Mouse (Mus musculus): ENCODE measurements around the gene Sh3glb2. TPM values are rescaled to one million over a fixed set of nuclear protein-coding genes. Genes with fewer than 3 reads are reported as not detected.

Sh3glb2 gene
- total and polyA plus RNA-seq, 3 experiments = 37.7 to 125 (median 40.6) TPM

- intact Hi-C loops (cut with DNase I) = no loop called here
- Histone ChIP-seq H3K27ac (no peak overlapping the region; the same call in 1 of the 2 replicates), H3K36me3 (ENCODE audit: control insufficient read depth, insufficient read depth, low read length) (no peaks in the 10 kb centered on the region; the same call in 1 of the 2 replicates), H3K27me3 (ENCODE audit: control insufficient read depth, insufficient read depth, low read length) (no peaks in the 10 kb centered on the region), H3K79me2 (replicated peaks; ENCODE audit: control insufficient read depth, insufficient read depth, low read length) (peaks cover 1% of the 10 kb centered on the region), H3K9ac (ENCODE audit: low read depth, low read length) (no peak overlapping the region), H3K4me3 (no peak overlapping the region), H3K4me1 (ENCODE audit: control insufficient read depth, insufficient read depth, low read length) (peaks cover 18% of the 10 kb centered on the region)
- 43% methylated on average over 4 of the region's 4 CpGs for WGBS
- DNase-seq = no peak
- no peak for TF ChIP-seq EP300 (IDR thresholded peaks at IDR 0.05; ENCODE audit: insufficient read depth, low read depth, low read length)
- no peak for TF ChIP-seq CTCF (IDR thresholded peaks at IDR 0.05)
- TF ChIP-seq POLR2A (IDR thresholded peaks at IDR 0.05; ENCODE audit: insufficient read depth, low read depth, low read length) = no peak
Measured at GRCm38 (mm10) chr2:30356266-30356665, 2.9 kb downstream of the Sh3glb2 start.

DNA sequence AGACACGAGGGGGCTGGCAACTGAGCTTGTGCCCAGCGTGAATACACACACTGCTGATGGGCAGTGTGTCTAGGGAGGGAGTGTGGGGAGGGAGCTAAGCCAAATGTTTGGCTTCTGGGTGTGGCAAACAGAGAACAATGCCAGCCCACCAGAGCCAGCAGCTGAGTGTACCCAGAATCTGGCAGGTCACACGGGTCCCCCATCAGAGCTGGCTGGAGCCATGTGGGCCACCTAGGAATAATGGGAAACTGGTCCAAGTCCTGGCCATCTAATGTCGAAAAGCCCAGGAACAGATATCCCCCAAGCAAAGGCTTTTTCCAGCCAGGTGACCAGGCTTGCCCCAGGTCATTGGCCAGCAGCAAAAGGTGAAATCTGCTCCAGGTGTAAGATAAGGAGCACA is 3.3 kb downstream of the Sh3glb2 start:
- DNase-seq = no peak
- no peak for TF ChIP-seq EP300 (IDR thresholded peaks at IDR 0.05; ENCODE audit: insufficient read depth, low read depth, low read length)
- TF ChIP-seq POLR2A (IDR thresholded peaks at IDR 0.05; ENCODE audit: insufficient read depth, low read depth, low read length) = no peak
- TF ChIP-seq CTCF (IDR thresholded peaks at IDR 0.05) = no peak
- 29% methylated on average over 4 of the region's 4 CpGs for WGBS

DNA sequence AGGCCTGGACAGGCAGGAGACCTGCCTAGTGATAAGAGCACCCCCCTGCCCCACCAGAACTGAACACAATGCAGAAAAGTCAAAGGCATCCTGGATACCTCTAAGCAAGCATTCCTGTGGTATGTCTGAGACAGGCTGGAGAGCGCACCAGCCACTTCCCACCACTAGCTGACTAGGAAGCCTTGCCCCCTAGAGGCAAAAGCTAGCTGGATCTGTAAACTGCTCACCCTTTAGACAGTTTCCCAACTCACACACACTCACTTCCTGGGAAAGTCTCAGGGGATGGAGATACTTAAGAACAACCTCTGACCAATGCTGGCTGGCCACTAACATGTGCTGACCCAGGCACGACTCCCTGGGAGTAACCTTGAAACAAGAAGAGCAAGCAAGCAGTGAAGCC is 8.0 kb downstream of the Sh3glb2 start:
- Histone ChIP-seq H3K79me2 (replicated peaks; ENCODE audit: control insufficient read depth, insufficient read depth, low read length) (no peaks in the 10 kb centered on the region; the same call in 1 of the 2 replicates), H3K27ac (no peak overlapping the region), H3K27me3 (ENCODE audit: control insufficient read depth, insufficient read depth, low read length) (no peaks in the 10 kb centered on the region), H3K4me3 (no peak overlapping the region), H3K4me1 (ENCODE audit: control insufficient read depth, insufficient read depth, low read length) (peaks cover 3% of the 10 kb centered on the region), H3K9ac (ENCODE audit: low read depth, low read length) (no peak overlapping the region), H3K36me3 (ENCODE audit: control insufficient read depth, insufficient read depth, low read length) (no peaks in the 10 kb centered on the region)
- no peak for DNase-seq
- TF ChIP-seq CTCF (IDR thresholded peaks at IDR 0.05) (peak; percentile 56), EP300 (IDR thresholded peaks at IDR 0.05; ENCODE audit: insufficient read depth, low read depth, low read length) (no peak)
- 27% methylated on average over 2 of the region's 2 CpGs for WGBS
- intact Hi-C loops (cut with DNase I) = no loop called here

More for the DNA sequence above, 3.3 kb downstream of the Sh3glb2 start:
- Histone ChIP-seq H3K4me1 (ENCODE audit: control insufficient read depth, insufficient read depth, low read length) (peaks cover 18% of the 10 kb centered on the region), H3K4me3 (no peak overlapping the region), H3K79me2 (replicated peaks; ENCODE audit: control insufficient read depth, insufficient read depth, low read length) (peaks cover 1% of the 10 kb centered on the region), H3K36me3 (ENCODE audit: control insufficient read depth, insufficient read depth, low read length) (no peaks in the 10 kb centered on the region; the same call in 1 of the 2 replicates), H3K27ac (no peak overlapping the region; the same call in 1 of the 2 replicates), H3K9ac (ENCODE audit: low read depth, low read length) (no peak overlapping the region; the same call in 1 of the 2 replicates), H3K27me3 (ENCODE audit: control insufficient read depth, insufficient read depth, low read length) (no peaks in the 10 kb centered on the region)
- intact Hi-C loops (cut with DNase I) = no loop called here

DNA sequence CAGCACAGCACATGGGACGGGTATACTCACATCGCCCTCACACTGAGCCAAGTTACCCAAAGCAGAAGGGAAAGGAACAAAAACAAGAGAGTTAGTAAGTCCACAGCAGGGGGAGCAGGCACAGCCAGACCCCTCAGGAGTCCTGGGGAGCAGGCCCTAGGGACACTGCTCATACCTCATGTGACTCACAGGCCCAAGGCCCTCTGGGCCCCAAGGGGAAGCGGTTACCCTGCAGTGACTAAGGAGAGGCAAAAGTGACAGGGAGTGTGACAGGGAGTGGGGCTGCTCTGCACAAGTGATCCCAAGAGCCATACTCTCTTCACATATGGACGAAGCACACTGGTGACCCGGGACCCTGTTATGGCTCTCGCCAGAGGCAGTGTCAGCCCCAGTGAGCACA is 9.9 kb downstream of the Sh3glb2 start:
- Histone ChIP-seq H3K4me1 (ENCODE audit: control insufficient read depth, insufficient read depth, low read length) (no peaks in the 10 kb centered on the region), H3K36me3 (ENCODE audit: control insufficient read depth, insufficient read depth, low read length) (no peaks in the 10 kb centered on the region), H3K27me3 (ENCODE audit: control insufficient read depth, insufficient read depth, low read length) (no peaks in the 10 kb centered on the region), H3K27ac (no peak overlapping the region), H3K4me3 (no peak overlapping the region), H3K9ac (ENCODE audit: low read depth, low read length) (no peak overlapping the region), H3K79me2 (replicated peaks; ENCODE audit: control insufficient read depth, insufficient read depth, low read length) (no peaks in the 10 kb centered on the region)
- WGBS = 93% methylated on average over 6 of the region's 6 CpGs
- TF ChIP-seq CTCF (IDR thresholded peaks at IDR 0.05) (no peak), EP300 (IDR thresholded peaks at IDR 0.05; ENCODE audit: insufficient read depth, low read depth, low read length) (no peak), POLR2A (IDR thresholded peaks at IDR 0.05; ENCODE audit: insufficient read depth, low read depth, low read length) (no peak)
- intact Hi-C loops (cut with DNase I) = no loop called here
- no peak for DNase-seq

DNA sequence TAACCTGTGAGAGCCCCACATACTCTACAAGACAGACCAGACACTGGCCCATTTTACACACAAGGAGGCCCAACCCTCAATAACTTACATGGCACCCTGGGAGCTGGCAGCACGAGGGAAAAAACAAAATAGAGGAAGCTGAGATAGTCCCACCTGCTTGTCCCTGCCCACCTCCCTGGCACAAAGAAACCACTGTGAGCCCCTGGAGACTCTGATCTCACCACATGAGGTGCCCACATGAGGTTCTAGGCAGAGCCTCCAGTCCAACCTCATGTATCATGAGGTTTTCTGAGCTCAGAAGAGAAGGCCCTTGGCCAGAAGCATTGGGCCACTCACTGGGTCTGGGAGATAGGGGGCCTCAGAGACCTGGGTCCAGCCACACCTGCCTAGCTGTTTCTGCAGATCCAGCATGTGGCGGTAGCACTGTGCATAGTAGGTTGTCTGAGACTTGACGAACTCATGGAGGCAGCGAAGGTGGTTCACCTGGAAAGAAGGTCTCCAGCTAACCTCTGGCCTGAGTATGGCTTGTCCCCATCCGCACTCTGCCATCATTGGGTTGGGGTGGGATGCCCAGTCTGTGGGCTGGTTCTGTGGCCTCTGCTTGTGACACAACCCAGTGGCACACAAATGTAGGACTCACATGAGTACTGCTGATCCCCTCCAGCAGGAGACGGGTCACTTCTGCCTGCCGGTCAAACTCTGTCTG is 13.0 kb downstream of the Sh3glb2 start:
- no peak overlapping the region for H3K9ac ChIP-seq (ENCODE audit: low read depth, low read length)
- H3K4me3 ChIP-seq = no peak overlapping the region
- no peaks in the 10 kb centered on the region for H3K4me1 ChIP-seq (ENCODE audit: control insufficient read depth, insufficient read depth, low read length)
- no peaks in the 10 kb centered on the region for H3K36me3 ChIP-seq (ENCODE audit: control insufficient read depth, insufficient read depth, low read length)
- H3K27ac ChIP-seq = no peak overlapping the region
- no peaks in the 10 kb centered on the region for H3K79me2 ChIP-seq (replicated peaks; ENCODE audit: control insufficient read depth, insufficient read depth, low read length)
- no peak for DNase-seq
- 86% methylated on average over 7 of the region's 7 CpGs for WGBS
- TF ChIP-seq EP300 (IDR thresholded peaks at IDR 0.05; ENCODE audit: insufficient read depth, low read depth, low read length) (no peak), CTCF (IDR thresholded peaks at IDR 0.05) (no peak)
- H3K27me3 ChIP-seq (ENCODE audit: control insufficient read depth, insufficient read depth, low read length) = no peaks in the 10 kb centered on the region
- intact Hi-C loops (cut with DNase I) = no loop called here

- Histone ChIP-seq H3K4me1 (ENCODE audit: control insufficient read depth, insufficient read depth, low read length) (no peaks in the 10 kb centered on the region), H3K27me3 (ENCODE audit: control insufficient read depth, insufficient read depth, low read length) (no peaks in the 10 kb centered on the region), H3K79me2 (replicated peaks; ENCODE audit: control insufficient read depth, insufficient read depth, low read length) (no peaks in the 10 kb centered on the region), H3K4me3 (no peak overlapping the region), H3K9ac (ENCODE audit: low read depth, low read length) (no peak overlapping the region), H3K36me3 (ENCODE audit: control insufficient read depth, insufficient read depth, low read length) (no peaks in the 10 kb centered on the region), H3K27ac (peak overlapping the region; percentile 20; the same call in 1 of the 2 replicates)
- no peak for TF ChIP-seq POLR2A (IDR thresholded peaks at IDR 0.05; ENCODE audit: insufficient read depth, low read depth, low read length)
- TF ChIP-seq EP300 (IDR thresholded peaks at IDR 0.05; ENCODE audit: insufficient read depth, low read depth, low read length) = no peak
- peak; percentile 60 for TF ChIP-seq CTCF (IDR thresholded peaks at IDR 0.05)
- DNase-seq = peak; percentile 60 to 65
- WGBS = 41% methylated on average over 14 of the region's 14 CpGs
- intact Hi-C loops (cut with DNase I) = no loop called here
Measured at GRCm38 (mm10) chr2:30343601-30344137, 15.5 kb downstream of the Sh3glb2 start.

All from heart, adult 2 months (tissue).